Mouse (Mus musculus) lung, adult 2 months (tissue): ENCODE measurements around the gene Sfn.

Experiments used
- CTCF ChIP-seq: fragments of 200-500 bp; IDR thresholded peaks from 2 replicates; pipeline ENCODE4 v1.5.1; 2011; ENCODE audit warnings: mild to moderate bottlenecking, low read length, control low read depth; ENCODE audit not compliant: insufficient read depth
- POLR2A ChIP-seq: fragments of 200-500 bp; IDR thresholded peaks from 2 replicates; pipeline ENCODE4 v1.6.1; 2011; ENCODE audit warnings: low read depth, mild to moderate bottlenecking, control low read depth, low read length, borderline replicate concordance; ENCODE audit errors: extremely low read depth

GRCm38 (mm10) chr4:133583690-133584058 is 18.3 kb downstream of the Sfn start:
- TF ChIP-seq CTCF (no peak), POLR2A (no peak)
